Mouse (Mus musculus) kidney, adult 2 months (tissue): ENCODE results near the gene Zic1.

Experiments used
- CTCF ChIP-seq: fragments of 200-500 bp; conservative IDR thresholded peaks from 2 replicates; pipeline ENCODE4 v1.5.1; 2011; ENCODE audit warnings: low read depth, mild to moderate bottlenecking, control low read depth, low read length, moderate library complexity, mixed read lengths; ENCODE audit not compliant: insufficient read depth, insufficient read length
- POLR2A ChIP-seq: fragments of 200-500 bp; IDR thresholded peaks from one replicate; pipeline ENCODE4 v1.6.1; 2011; ENCODE audit warnings: low read depth, low read length, control low read depth

DNA sequence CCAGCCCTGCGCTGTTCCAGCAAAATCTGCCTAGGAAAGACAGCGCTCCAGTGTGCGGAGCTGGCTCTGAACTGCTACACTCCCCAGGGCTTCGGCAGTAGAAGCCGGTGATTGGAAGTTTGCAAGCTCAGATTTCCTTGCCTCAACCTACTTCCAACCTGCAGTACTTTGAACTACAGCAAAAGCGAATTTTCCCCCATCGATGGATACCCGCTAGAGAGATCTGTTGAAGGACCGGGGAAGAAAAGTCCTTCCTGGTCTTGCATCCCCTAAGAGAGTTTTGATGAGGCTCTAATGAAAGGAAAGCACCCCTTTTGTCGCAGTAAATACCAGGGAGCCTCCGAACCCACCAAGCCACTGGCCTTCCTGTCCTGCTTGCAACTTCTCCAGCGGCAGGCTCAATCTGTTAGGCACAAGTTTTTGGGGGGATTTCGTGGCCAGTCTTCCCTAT is 13.6 kb downstream of the Zic1 start:
- TF ChIP-seq CTCF (no peak), POLR2A (no peak)
